Mouse (Mus musculus) midbrain, embryonic 11.5 days (tissue): ENCODE results near the gene 1700022I11Rik. TPM values are rescaled to one million over a fixed set of nuclear protein-coding genes. Genes with fewer than 3 reads are reported as not detected.

Source experiments
- ATAC-seq: fragments of 200-750 bp; cut with Nextera tagmentation; 2 replicates; pipeline ENCODE4 v1.8.0; 2017; ENCODE audit warnings: moderate TSS enrichment, moderate library complexity; ENCODE audit not compliant: low FRiP score
- DNase-seq: peaks from one replicate; pipeline ENCODE4 v3.0.0; 2015; ENCODE audit warnings: low spot score; ENCODE audit errors: missing footprints
- H3K27ac ChIP-seq: fragments of 300-500 bp; sonication (generic); 2 replicates; pipeline ENCODE4 v1.5.1; 2014; ENCODE audit warnings: low read depth, low read length
- H3K27me3 ChIP-seq: fragments of 300-500 bp; sonication (generic); 2 replicates; pipeline ENCODE4 v1.6.1; 2014; ENCODE audit warnings: mild to moderate bottlenecking, low read length, moderate library complexity, mixed read lengths; ENCODE audit not compliant: control insufficient read depth, insufficient read depth
- H3K36me3 ChIP-seq: fragments of 300-500 bp; sonication (generic); 2 replicates; pipeline ENCODE4 v1.6.1; 2014; ENCODE audit warnings: mild to moderate bottlenecking, low read length, moderate library complexity, mixed read lengths; ENCODE audit not compliant: control insufficient read depth, insufficient read depth
- H3K4me1 ChIP-seq: fragments of 300-500 bp; sonication (generic); 2 replicates; pipeline ENCODE4 v1.6.1; 2014; ENCODE audit warnings: low read length; ENCODE audit not compliant: control insufficient read depth, insufficient read depth
- H3K4me2 ChIP-seq: fragments of 300-500 bp; sonication (generic); 2 replicates; pipeline ENCODE4 v1.6.1; 2014; ENCODE audit warnings: mild to moderate bottlenecking, moderate library complexity
- H3K4me3 ChIP-seq: fragments of 300-500 bp; sonication (generic); 2 replicates; pipeline ENCODE4 v1.5.1; 2014; ENCODE audit warnings: low read depth, low read length
- H3K9ac ChIP-seq: fragments of 300-500 bp; sonication (generic); 2 replicates; pipeline ENCODE4 v1.6.1; 2014; ENCODE audit warnings: low read length
- H3K9me3 ChIP-seq: fragments of 300-500 bp; sonication (generic); 2 replicates; pipeline ENCODE4 v1.6.1; 2016; ENCODE audit warnings: low read length; ENCODE audit not compliant: control insufficient read depth
- WGBS: fragments of 180-500 bp; shearing (Covaris S2); extraction: QIAGEN DNeasy Blood & Tissue Kit; methylation state at CpG from one replicate; pipeline ENCODE4 v1.1.7; 2014; 5-methylcytosine and 5-hydroxymethylcytosine counted together
- polyA plus RNA-seq: library from polyadenylated mRNA; unstranded; fragments of >200 nt; fragmentation: Nextera tagmentation; extraction: Ambion mirVana; gene quantifications from 2 replicates; pipeline ENCODE4 v1.2.1, GENCODE M21; 2014

The 1700022I11Rik gene
- polyA plus RNA-seq, 1 experiment from 2014 or later: 0.60 TPM

DNA sequence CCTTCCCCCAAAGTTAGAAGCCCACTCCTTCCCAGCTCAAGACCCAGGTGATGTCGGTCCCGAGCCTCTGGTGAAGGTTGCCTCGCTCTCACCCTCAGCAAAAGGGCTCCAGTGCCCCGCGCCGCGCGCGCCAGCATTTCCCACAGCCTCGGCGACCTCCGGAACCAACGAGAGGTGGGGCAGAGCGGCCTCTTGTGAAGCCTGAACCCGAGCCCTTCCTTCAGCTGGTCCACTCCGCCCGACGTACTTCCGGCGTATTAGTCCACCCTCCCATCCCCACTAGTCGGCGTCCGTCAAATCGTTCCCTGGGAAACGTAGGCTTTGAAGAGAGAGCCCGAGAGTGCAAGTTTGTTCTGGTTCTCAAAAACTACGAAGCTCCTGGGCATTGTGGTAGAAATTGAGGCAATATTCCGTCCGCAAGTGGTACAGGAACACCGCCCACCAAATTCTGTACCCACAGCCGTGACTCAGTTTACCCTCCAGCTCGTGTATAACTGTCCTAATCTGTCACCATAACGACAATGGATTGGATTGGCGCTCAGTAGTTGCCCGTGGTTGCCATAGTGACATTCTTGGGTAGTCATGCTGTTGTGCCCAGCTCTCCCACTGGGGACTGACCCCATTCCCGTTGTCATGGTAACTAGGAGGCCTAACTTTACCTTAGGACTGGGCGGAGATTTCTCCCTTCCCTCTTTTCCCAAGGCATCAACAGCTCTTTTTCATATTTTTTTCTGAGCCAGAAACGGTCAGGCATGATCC is 62.0 kb downstream of the 1700022I11Rik start, which contains the start of gene Stoml2:
TSS of gene Stoml2 (minus strand) at position 474 of the 759 bp plus-strand sequence.
- H3K27ac ChIP-seq: peak within 1 kb of the TSS; percentile 91
- H3K4me1 ChIP-seq: peaks cover 17% of the 10 kb centered on the region
- DNase-seq: peak; percentile 99
- H3K9me3 ChIP-seq: no peaks in the 10 kb centered on the region
- peak within 1 kb of the TSS; percentile 85 for H3K9ac ChIP-seq
- under 1% methylated on average over 38 of the region's 38 CpGs for WGBS
- no peaks in the 10 kb centered on the region for H3K27me3 ChIP-seq
- H3K4me3 ChIP-seq: peak within 1 kb of the TSS; percentile 63
- H3K4me2 ChIP-seq: peak within 1 kb of the TSS; percentile 80
- ATAC-seq: peak; percentile 96
- peaks cover 19% of the 10 kb centered on the region for H3K36me3 ChIP-seq

DNA sequence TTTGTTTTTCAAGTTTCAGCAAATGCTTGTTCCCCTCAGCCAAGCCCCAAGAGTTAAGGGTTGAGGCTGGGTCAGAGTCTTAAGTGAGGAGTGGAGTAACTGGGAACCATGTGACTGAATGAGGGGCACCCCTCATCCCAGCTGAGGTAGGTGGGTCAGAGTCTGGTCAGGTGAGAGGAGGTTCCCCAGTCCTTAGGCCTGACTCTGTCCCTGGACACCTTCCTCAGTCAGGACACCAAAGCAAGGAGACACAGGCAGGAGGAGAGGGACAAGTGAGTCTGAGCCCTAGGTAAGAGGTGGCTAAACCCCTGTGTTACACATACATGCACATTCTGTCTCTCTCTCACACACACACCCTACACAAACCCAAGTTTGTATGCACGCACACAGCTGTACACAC is 63.1 kb downstream of the 1700022I11Rik start:
- WGBS: 77% methylated on average over 1 of the region's 1 CpGs
- DNase-seq (no peak), ATAC-seq (no peak)
- peaks cover 21% of the 10 kb centered on the region for H3K36me3 ChIP-seq
- no peak overlapping the region for H3K4me3 ChIP-seq
- H3K9me3 ChIP-seq: no peaks in the 10 kb centered on the region
- H3K27ac ChIP-seq: peak overlapping the region; percentile 91
- peaks cover 18% of the 10 kb centered on the region for H3K4me1 ChIP-seq
- H3K9ac ChIP-seq: no peak overlapping the region; the same call in 1 of the 2 replicates
- H3K27me3 ChIP-seq: no peaks in the 10 kb centered on the region
- no peak overlapping the region for H3K4me2 ChIP-seq

Other genes with a start within 250 kb of the 1700022I11Rik start
- 1.3 and 1.4 TPM in 2 replicates for gene 4930578G10Rik, start 234.1 kb upstream of the 1700022I11Rik start, polyA plus RNA-seq
- gene Ccl19, start 213.0 kb upstream of the 1700022I11Rik start, polyA plus RNA-seq: not detected in 2 replicates
- 0.19 and 0.42 TPM in 2 replicates for gene Ccl21a, start 195.6 kb upstream of the 1700022I11Rik start, polyA plus RNA-seq
- 0.05 and 0.11 TPM in 2 replicates for gene Fam205a1, start 115.7 kb upstream of the 1700022I11Rik start, polyA plus RNA-seq
- gene Gm12394, start 112.8 kb upstream of the 1700022I11Rik start, polyA plus RNA-seq: 0.57 and 0.66 TPM in 2 replicates
- 0.40 and 0.87 TPM in 2 replicates for gene Fam205c, start 95.4 kb upstream of the 1700022I11Rik start, polyA plus RNA-seq
- 2.2 and 2.9 TPM in 2 replicates for gene Phf24, start 52.9 kb upstream of the 1700022I11Rik start, polyA plus RNA-seq
- gene Dnajb5, start 19.8 kb upstream of the 1700022I11Rik start, polyA plus RNA-seq: 17.6 and 22.3 TPM in 2 replicates
- 635 and 667 TPM in 2 replicates for gene Vcp, start 30.9 kb downstream of the 1700022I11Rik start, polyA plus RNA-seq
- gene Fancg, start 40.9 kb downstream of the 1700022I11Rik start, polyA plus RNA-seq: 21.4 and 22.0 TPM in 2 replicates
- gene Pigo, start 56.2 kb downstream of the 1700022I11Rik start, polyA plus RNA-seq: 16.2 and 16.4 TPM in 2 replicates
- 365 TPM in 2 replicates for gene Stoml2, start 62.1 kb downstream of the 1700022I11Rik start, polyA plus RNA-seq
- gene Fam214b, start 76.6 kb downstream of the 1700022I11Rik start, polyA plus RNA-seq: 23.3 and 24.4 TPM in 2 replicates
- gene Unc13b, start 89.3 kb downstream of the 1700022I11Rik start, polyA plus RNA-seq: 14.7 and 16.2 TPM in 2 replicates